Mouse (Mus musculus) urinary bladder, adult 2 months (tissue): Measurements from ENCODE around the gene Ank3. TPM values are rescaled to one million over a fixed set of nuclear protein-coding genes. Genes with fewer than 3 reads are reported as not detected.

Source experiments
- DNase-seq: peaks from one replicate; pipeline ENCODE4 v3.0.0; 2022; ENCODE audit warnings: low spot score
- polyA plus RNA-seq: library from polyadenylated mRNA; depleted of rRNA; stranded (reverse); fragments of >200 nt; gene quantifications from 2 replicates; pipeline ENCODE4 v1.2.3, GENCODE M21; 2012

Ank3 gene
- polyA plus RNA-seq, 1 experiment: 27.3 TPM

- no peak for DNase-seq
These were observed 175.2 kb downstream of the Ank3 start for GRCm38 (mm10) chr10:69573746-69574145.

DNA sequence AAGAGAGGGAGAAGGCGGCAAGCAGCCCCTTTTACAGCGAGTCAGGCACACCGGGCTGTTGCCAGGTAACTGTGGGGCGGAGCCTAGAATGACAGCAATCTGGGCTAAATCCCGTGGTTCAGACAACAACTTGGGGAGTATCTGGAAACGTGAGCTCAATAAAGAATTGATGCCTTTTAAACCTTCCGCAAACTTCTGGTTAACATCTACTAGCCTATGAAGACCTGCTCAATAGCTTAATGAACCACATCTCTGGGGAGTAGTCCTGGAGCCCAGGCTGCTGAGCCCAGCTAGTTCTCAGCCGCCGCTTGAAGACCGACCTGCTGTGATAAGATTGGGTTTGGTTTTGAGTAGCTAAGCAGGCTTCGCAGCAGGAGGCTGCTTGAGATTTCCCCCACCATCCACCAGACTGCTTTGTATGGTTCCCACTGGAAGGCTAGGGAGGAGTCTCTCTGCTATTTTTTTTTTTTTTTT is 175.7 kb downstream of the Ank3 start:
- no peak for DNase-seq

- no peak for DNase-seq
These were observed 176.3 kb downstream of the Ank3 start for GRCm38 (mm10) chr10:69574894-69575293.

DNA sequence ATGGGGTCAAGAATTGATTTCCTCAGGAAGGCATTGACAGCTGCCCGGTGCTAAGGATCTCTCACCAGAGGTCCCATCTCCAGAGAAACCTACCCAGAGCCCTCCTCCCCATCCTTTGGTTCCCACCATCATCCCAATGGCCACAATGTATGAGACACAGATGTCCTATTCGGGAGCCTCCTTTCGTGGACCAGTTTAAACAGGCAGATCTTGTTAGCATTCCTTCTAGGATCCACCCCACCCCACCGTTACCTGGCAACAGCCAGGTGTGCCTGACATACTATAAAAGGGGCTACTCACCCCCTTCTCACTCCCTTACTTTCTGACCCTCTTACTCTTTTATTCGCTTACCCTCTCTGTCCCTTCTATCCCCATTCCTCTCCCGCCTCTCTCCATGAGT is 176.9 kb downstream of the Ank3 start:
- no peak for DNase-seq

DNA sequence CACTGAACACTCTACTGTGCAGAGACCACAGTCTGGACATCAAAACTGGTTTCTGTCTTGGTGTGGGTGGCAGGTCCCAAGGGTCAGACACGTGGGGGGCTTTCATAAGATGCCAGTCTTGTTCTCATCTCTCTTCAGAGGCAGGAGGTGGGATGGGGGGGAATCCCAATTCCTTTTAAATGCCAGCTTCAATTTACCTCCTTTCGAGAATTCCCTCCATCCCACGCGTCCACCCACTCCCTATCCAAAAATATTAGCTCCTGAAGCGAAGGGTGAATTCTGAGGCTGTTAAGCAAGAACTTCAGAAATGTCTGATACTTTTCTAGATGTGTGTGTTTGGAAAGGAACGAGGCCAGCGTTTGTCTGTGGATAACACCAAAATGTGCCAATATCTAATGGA is 177.7 kb downstream of the Ank3 start:
- no peak for DNase-seq

DNA sequence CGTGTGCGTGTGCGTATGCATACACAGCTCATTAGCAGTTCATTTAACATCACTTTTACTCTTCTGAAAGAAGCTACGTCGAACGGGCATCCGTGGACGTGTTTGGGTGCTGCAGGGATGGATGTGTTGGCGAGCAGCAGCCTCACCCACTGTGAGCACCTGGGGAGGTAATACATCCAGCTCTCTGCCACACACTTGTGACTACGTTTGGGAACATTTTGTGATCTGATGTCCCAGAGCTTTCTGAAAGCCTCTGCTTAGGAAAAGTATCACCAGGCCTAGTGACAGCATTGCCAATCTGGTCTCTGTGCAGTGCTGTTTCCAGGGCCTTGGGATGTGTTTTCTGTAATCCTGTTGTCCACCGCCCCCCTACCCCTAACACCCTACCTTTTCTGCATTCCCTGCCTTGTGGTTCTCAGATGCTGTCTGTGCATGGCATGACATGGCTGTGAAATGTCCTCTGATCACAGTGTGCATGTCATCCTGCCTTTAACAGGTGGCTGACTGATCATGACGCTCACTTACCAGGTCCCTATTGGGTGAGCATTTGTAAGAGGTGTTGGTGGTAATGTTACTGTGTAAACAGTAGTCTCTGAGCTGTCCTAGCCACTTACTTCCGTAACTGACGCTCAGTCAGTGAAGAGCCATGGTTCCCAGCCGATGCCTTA is 178.6 kb downstream of the Ank3 start:
- DNase-seq: no peak

DNA sequence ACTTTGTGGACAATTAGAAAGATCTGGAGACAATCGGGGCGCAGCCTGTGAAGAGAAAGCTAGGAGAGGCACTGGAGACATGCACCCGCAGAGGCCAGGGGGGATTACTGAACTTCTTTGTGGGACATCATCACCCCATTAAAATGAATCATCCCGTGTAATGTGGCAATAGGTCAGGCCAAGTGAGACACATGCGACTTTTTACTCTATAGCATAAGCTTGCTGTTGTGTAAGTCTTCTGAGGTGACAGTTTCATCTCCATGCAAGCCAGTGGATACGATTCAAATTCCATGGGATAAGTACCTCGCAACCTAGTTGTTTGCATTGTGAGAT is 179.1 kb downstream of the Ank3 start:
- DNase-seq: no peak

GRCm38 (mm10) chr10:69579585-69579984 is 181.0 kb downstream of the Ank3 start:
- DNase-seq: no peak

DNA sequence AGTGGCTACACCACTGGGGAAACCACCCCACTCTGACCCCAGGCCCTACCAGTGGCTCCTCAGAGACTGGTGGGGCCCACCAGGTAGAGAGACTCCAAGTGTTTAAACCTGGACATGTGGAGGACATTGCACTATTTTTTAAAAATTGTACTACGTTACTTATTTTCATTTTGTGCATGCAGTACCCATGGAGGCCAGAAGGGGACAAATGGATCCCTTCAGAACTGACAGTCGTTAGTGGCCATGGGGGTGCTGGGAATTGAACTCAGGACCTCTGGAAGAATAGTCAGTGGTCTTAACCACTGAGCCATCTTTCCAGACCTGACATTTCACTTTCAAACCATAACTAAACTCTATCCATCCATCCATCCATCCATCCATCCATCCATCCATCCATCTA is 183.0 kb downstream of the Ank3 start:
- DNase-seq: no peak

GRCm38 (mm10) chr10:69583874-69584481 is 185.4 kb downstream of the Ank3 start:
- no peak for DNase-seq

DNA sequence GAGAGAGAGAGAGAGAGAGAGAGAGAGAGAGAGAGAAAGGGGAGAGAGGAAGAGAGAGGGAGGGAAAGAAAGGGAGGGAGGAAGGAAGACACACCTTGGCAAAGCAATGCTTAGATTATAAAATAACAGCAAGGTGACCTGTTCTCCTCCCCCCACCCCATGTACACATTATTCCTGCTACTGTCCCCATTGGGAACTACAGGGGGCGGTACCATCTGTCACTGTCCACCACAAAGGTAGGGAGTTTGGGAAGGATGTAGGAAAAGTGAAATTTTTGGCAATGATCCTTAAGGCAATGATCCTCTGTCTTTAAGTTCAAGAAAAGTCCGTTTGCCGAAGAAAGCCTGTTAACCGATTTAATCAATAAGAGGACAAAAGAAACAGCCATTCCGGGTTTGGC is 186.0 kb downstream of the Ank3 start:
- DNase-seq: no peak

DNA sequence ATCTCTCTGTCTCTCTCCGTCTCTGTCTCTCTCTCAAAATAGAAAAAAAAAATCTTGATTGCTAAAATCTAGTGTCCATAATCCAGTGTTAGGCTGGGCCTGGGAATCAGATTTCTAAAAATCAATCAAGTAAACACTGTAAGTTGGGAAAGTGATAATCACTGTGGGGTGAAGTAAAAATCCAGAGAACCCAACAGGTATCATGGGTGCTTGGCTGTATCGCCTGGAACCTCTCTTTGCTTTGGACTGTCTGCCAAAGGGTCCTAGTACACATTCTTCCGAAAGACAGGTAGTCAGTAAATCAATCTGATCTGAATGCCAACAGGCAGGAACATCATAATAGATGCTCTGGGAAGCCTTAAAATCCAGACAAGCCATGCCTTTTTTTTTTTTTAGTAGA is 186.7 kb downstream of the Ank3 start:
- DNase-seq: no peak

DNA sequence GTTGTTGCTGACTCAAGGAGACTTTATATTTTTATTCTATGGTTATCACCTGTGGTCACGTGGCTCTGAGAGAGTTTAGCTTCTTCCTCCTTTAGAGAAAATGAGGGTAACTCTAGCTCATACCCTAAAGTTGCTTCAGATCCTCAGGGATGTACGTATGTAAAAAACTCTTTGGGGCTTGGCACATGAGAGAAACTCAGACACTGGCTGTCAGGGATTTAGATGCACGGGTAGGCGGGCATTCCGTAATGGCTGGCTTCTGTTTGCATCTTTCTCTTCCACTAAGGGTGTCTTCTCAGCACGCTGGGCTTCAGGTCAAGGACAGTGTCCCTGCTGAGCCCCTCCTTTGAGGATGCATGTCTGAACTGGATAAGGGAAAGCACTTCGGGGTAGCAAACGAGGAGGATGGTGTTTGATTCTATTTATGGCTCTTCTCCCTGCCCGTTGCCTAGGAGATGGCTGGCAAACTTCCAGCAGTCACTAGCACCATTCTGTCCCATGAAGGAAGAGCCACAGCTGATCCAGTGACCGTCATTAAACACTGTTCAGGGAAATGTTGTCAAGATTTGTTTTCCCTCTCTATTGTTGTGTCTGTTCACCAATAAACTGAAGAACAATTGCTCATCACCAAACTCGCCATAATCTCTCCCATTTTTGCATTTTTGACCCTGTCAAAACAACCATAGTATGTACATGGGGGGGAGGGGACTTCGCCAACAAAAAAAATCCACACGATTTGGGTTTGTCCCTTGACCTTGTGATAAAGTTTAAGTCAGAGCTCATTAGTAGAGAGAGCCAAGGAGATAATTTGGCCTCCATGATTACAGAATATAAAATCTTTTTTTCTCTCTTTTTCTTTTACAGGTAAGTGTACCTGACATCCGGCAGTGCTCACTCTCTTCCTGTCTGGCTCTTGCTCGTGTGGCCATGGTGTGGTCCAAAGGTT is 195.9 kb downstream of the Ank3 start:
- no peak for DNase-seq

DNA sequence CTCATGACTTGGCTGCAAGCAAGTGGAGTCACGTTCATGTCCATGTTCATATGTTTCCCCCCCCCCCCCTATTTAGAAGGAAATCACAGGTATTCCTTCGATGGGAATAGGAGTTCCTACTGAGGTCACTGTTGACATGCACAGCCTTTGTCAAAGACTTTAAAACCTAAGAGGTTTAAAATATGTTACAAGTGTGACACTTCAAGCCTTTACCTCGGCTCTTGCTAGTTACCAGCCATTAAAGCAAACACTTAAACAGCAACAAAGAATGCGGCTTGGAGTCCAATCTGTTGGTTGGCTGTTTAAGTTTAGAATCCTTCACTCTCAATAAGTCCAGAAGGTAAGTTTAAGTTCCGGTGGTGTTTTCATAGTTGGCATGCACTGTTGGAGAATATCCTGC is 196.9 kb downstream of the Ank3 start:
- no peak for DNase-seq

DNA sequence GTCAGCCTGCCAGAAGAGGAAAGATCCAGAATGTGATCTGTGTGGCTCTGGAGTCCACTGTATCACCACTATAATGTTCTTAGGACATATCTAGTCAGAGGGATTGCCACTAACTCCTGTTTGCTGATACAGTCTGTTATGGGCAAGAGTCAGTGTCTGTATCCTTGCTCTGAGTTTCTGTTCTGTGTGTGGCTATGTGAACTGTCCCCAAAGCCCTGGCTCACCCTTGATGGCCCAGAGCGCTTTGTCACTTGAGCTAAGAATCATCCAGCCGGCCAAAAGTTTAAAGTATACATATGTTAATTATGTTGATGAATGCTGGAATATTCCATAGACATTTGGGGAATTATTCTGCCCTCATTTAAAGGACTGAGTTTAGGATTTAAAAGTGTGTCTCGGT is 202.9 kb downstream of the Ank3 start:
- DNase-seq: no peak

- no peak for DNase-seq
These were observed 204.1 kb downstream of the Ank3 start for GRCm38 (mm10) chr10:69602711-69603110.

DNA sequence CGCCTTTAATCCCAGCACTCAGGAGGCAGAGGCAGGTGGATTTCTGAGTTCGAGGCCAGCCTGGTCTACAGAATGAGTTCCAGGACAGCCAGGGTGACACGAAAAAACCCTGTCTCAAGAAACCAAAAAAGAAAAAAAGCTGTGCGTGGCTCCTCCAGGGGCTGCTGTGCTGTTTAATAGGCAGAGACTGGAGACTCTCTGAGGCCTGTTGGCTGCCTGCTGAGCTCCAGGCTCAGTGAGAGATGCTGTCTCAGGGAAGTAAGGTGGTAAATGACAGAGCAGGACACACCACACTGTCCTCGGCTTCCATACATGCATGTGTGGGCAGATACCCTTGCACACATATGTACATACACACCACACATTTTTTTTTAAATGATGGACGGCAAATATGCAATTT is 206.0 kb downstream of the Ank3 start:
- DNase-seq: no peak

DNA sequence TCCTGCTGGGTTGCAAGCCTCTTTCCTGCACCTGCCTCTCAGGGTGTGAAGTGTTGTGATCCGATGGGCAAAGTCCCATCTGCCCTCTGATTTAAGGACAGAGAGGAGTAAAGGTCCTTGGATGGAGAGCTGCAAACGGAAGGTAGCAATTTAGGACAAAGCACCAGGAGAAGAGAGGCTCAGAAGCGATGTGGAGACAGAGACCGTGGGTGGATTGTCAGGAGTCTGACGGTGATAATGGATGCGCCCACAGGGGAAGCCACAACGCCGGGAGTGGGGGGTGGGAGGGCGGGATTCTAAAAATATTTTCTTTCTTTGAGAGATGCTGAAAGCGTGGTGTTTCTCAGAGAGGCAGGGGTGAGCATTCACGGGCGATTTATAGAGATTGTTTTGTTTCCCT is 206.6 kb downstream of the Ank3 start:
- no peak for DNase-seq

DNA sequence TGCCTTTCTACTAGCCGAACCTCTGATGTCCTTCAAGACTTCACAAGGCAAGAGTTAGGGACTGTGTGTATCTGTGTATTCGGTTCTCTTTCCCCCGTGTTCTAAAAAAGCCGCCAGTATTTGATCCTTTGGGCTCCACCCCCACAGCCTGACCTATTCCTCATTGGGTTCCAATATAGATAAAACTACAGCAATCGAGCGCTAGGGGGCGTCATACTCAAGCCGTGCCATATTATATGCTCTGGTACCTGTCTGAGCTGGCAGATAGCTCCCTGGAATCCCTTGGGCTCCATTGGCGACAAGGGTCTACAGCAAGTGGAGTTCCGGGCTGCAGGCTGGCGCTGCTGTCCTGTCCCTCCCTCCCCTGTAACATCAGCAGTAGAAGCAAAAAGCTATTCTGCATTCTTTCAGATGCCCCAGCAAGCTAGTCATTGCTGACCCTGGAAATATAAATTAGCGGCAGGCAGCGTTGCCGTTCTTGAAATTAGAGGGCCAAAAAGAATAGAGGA is 209.1 kb downstream of the Ank3 start:
- DNase-seq: no peak

- no peak for DNase-seq
These were observed 212.7 kb downstream of the Ank3 start for GRCm38 (mm10) chr10:69611314-69611713.

DNA sequence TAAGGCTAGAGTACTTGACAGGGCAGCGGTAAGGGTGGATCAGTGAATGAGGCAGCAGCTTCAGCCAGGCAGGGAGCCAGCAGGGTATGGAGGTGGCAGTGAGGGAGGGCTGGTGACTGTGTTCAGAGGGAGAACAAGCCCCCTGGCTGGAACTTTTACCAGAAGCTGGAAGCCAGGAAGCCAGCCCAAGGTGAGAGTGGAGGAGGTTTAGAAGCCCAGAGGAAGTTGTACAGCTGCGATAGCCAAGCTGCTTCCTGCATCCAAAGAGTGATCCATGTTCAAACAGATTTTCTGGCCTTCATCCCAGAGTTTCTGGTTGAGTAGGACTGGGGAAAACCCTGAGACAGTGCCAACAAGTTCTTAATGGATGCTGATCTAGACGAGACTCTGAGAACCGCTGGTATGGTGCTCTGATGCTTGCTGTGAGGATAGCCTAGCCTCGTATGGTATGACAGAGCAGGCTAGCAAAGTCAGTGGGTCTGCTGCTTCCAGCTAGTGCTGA is 213.3 kb downstream of the Ank3 start:
- DNase-seq: no peak

DNA sequence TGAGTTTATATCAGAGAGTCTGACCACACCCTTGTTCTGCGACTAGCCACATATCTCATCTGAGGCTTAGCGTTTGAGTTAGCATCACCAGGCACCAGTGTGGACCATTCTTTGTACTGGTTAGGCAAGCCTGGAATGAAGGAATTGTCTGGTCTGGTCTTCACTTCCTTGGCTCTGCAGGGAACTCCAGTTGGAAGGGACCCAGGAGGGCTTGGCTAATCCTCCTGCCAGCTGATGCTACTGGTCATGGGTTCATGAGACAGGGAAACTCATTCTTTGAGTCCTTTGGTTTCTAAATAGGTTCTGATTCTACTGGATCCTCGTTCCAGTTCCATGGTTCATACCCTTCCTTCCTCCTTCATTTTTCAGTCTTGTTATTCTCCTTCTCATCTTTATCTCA is 218.4 kb downstream of the Ank3 start:
- no peak for DNase-seq
